Mouse (Mus musculus) frontal cortex, postnatal 10 days (tissue): ENCODE measurements around the gene Aaas.

ENCODE experiments used
- DNase-seq, 2 experiments: peaks; one replicate each; pipeline ENCODE4 v3.0.0; 2022; ENCODE audit warnings: low spot score in 2 of 2, mixed read lengths in 1 of 2

The Aaas gene

GRCm38 (mm10) chr15:102308717-102309116 lies 41.9 kb downstream of the Aaas start:
- DNase-seq: no peak

GRCm38 (mm10) chr15:102302542-102302941 lies 48.0 kb downstream of the Aaas start:
- DNase-seq: no peak

- no peak for DNase-seq
These were observed 54.1 kb downstream of the Aaas start for GRCm38 (mm10) chr15:102296368-102297006.

- peak; percentile 87 to 93 for DNase-seq
These were observed 54.8 kb downstream of the Aaas start, which contains the start of gene Espl1 for GRCm38 (mm10) chr15:102295633-102296367. Gene Espl1 (plus strand): TSS chr15:102296266.
